Comparison of ENCODE assay signal across 25 mouse cellular contexts in genomic region chr11:117402550-117402949, GRCm38 (mm10).
"Had no signal": no experiment of that assay in that cellular context is flagged by ENCODE, and none has a peak within 500 bp of the region (broad histone marks: within the 10 kb centered on the region; RNA-seq: fewer than 3 reads in every experiment).

No protein-coding gene starts in this region.

- H3K9me3 ChIP-seq: kidney, embryonic 15.5 days; limb, embryonic 15.5 days; neural tube, embryonic 15.5 days had no signal

- H3K27me3 ChIP-seq: neural tube, embryonic 12.5 days had no signal

- H3K36me3 ChIP-seq: kidney, embryonic 15.5 days; limb, embryonic 12.5 days; limb, embryonic 15.5 days; lung, embryonic 15.5 days; midbrain, embryonic 10.5 days; neural tube, embryonic 12.5 days; neural tube, embryonic 15.5 days had no signal

- H3K4me3 ChIP-seq: kidney, embryonic 15.5 days; left cerebral cortex, adult 2 months; limb, embryonic 12.5 days; limb, embryonic 15.5 days; lung, embryonic 15.5 days; megakaryocyte, embryonic 14.5 days; midbrain, embryonic 10.5 days; neural tube, embryonic 12.5 days; neural tube, embryonic 15.5 days had no signal

- H3K9ac ChIP-seq: kidney, embryonic 15.5 days; limb, embryonic 12.5 days; limb, embryonic 15.5 days; liver, embryonic 14.5 days; liver, postnatal 0 days; lung, embryonic 15.5 days; neural tube, embryonic 12.5 days; neural tube, embryonic 15.5 days had no signal

- DNase-seq: kidney, adult 8-10 months; kidney, postnatal 10 days; kidney, postnatal 36 days; layer of hippocampus, postnatal 36 days; left cerebral cortex, postnatal 4 days; liver, postnatal 0 days; lung, postnatal 10 days; lung, postnatal 36 days; midbrain, embryonic 14.5 days; right cerebral cortex, adult 18-20 months; right cerebral cortex, postnatal 25 days; spleen, adult 18-20 months; thymus, adult 2 months; thymus, postnatal 14 days; thymus, postnatal 4 days had no signal

- H3K27ac ChIP-seq: kidney, embryonic 15.5 days; left cerebral cortex, adult 2 months; limb, embryonic 12.5 days; limb, embryonic 15.5 days; liver, embryonic 14.5 days; lung, embryonic 15.5 days; midbrain, embryonic 10.5 days; neural tube, embryonic 12.5 days; neural tube, embryonic 15.5 days had no signal

- ATAC-seq: liver, postnatal 0 days had no signal
